Mouse (Mus musculus): Measurements from ENCODE around the gene Tmbim4. TPM values are rescaled to one million over a fixed set of nuclear protein-coding genes. Genes with fewer than 3 reads are reported as not detected.

Gene Tmbim4
- polyA plus RNA-seq, 1 experiment from 2014 or later: 102 TPM

GRCm38 (mm10) chr10:120220776-120221175 lies 19.4 kb downstream of the Tmbim4 start:
- Histone ChIP-seq H3K36me3 (ENCODE audit: control insufficient read depth, insufficient read depth, low read length) (peaks cover 32% of the 10 kb centered on the region), H3K4me3 (ENCODE audit: low read depth, low read length) (no peak overlapping the region), H3K4me1 (ENCODE audit: control insufficient read depth, insufficient read depth, low read length) (no peaks in the 10 kb centered on the region), H3K27me3 (replicated peaks; ENCODE audit: control insufficient read depth, insufficient read depth, low read length) (no peaks in the 10 kb centered on the region), H3K4me2 (ENCODE audit: low read length) (no peak overlapping the region), H3K9me3 (replicated peaks; ENCODE audit: control insufficient read depth, low read length) (no peaks in the 10 kb centered on the region), H3K27ac (ENCODE audit: low read depth, low read length) (no peak overlapping the region), H3K9ac (ENCODE audit: low read length) (no peak overlapping the region)
- 91% methylated on average over 7 of the region's 7 CpGs for WGBS
- no peak for ATAC-seq
- no peak for DNase-seq (ENCODE audit: low spot score)

- DNase-seq (ENCODE audit: low spot score) (peak; percentile 90), ATAC-seq (peak; percentile 97)
- H3K4me1 ChIP-seq (ENCODE audit: control insufficient read depth, insufficient read depth, low read length): 0 out of 2 replicates have a peak, but pooled peaks cover 2% of the 10 kb centered on the region
- H3K4me2 ChIP-seq (ENCODE audit: low read length): peak within 1 kb of the TSS; percentile 73
- H3K4me3 ChIP-seq (ENCODE audit: low read depth, low read length): peak within 1 kb of the TSS; percentile 98
- H3K9me3 ChIP-seq (replicated peaks; ENCODE audit: control insufficient read depth, low read length): no peaks in the 10 kb centered on the region
- peak within 1 kb of the TSS; percentile 84 for H3K9ac ChIP-seq (ENCODE audit: low read length)
- H3K27ac ChIP-seq (ENCODE audit: low read depth, low read length): no peak within 1 kb of the TSS
- under 1% methylated on average over 57 of the region's 57 CpGs for WGBS
- H3K36me3 ChIP-seq (ENCODE audit: control insufficient read depth, insufficient read depth, low read length): peaks cover 31% of the 10 kb centered on the region
- no peaks in the 10 kb centered on the region for H3K27me3 ChIP-seq (replicated peaks; ENCODE audit: control insufficient read depth, insufficient read depth, low read length)
Measured at GRCm38 (mm10) chr10:120226871-120227661, 25.7 kb downstream of the Tmbim4 start, which contains the start of gene Llph. Gene Llph, plus strand, starts transcription at chr10:120227070.

- Histone ChIP-seq H3K9me3 (replicated peaks; ENCODE audit: control insufficient read depth, low read length) (no peaks in the 10 kb centered on the region), H3K36me3 (ENCODE audit: control insufficient read depth, insufficient read depth, low read length) (peaks cover 30% of the 10 kb centered on the region), H3K9ac (ENCODE audit: low read length) (no peak overlapping the region), H3K27me3 (replicated peaks; ENCODE audit: control insufficient read depth, insufficient read depth, low read length) (no peaks in the 10 kb centered on the region), H3K27ac (ENCODE audit: low read depth, low read length) (no peak overlapping the region), H3K4me2 (ENCODE audit: low read length) (no peak overlapping the region), H3K4me3 (ENCODE audit: low read depth, low read length) (no peak overlapping the region), H3K4me1 (ENCODE audit: control insufficient read depth, insufficient read depth, low read length) (0 out of 2 replicates have a peak, but pooled peaks cover 2% of the 10 kb centered on the region)
- WGBS: 33% methylated on average over 5 of the region's 5 CpGs
- ATAC-seq (no peak), DNase-seq (ENCODE audit: low spot score) (peak; percentile 68)
Measured at GRCm38 (mm10) chr10:120231718-120232117, 30.3 kb downstream of the Tmbim4 start.

- Histone ChIP-seq H3K27me3 (replicated peaks; ENCODE audit: control insufficient read depth, insufficient read depth, low read length) (no peaks in the 10 kb centered on the region), H3K4me2 (ENCODE audit: low read length) (no peak overlapping the region), H3K27ac (ENCODE audit: low read depth, low read length) (no peak overlapping the region), H3K9me3 (replicated peaks; ENCODE audit: control insufficient read depth, low read length) (no peaks in the 10 kb centered on the region), H3K36me3 (ENCODE audit: control insufficient read depth, insufficient read depth, low read length) (peaks cover 24% of the 10 kb centered on the region), H3K4me3 (ENCODE audit: low read depth, low read length) (no peak overlapping the region), H3K9ac (ENCODE audit: low read length) (no peak overlapping the region), H3K4me1 (ENCODE audit: control insufficient read depth, insufficient read depth, low read length) (no peaks in the 10 kb centered on the region)
- peak; percentile 83 for DNase-seq (ENCODE audit: low spot score)
- peak; percentile 50; the same call in 1 of the 2 replicates for ATAC-seq
- WGBS: 37% methylated on average over 18 of the region's 18 CpGs
Measured at GRCm38 (mm10) chr10:120233655-120234367, 32.4 kb downstream of the Tmbim4 start.

GRCm38 (mm10) chr10:120236855-120237254 lies 35.5 kb downstream of the Tmbim4 start:
- 0 out of 2 replicates have a peak, but pooled peaks cover 4% of the 10 kb centered on the region for H3K36me3 ChIP-seq (ENCODE audit: control insufficient read depth, insufficient read depth, low read length)
- DNase-seq (ENCODE audit: low spot score) (no peak), ATAC-seq (no peak)
- H3K9ac ChIP-seq (ENCODE audit: low read length): no peak overlapping the region
- H3K4me1 ChIP-seq (ENCODE audit: control insufficient read depth, insufficient read depth, low read length): no peaks in the 10 kb centered on the region
- H3K4me2 ChIP-seq (ENCODE audit: low read length): no peak overlapping the region
- no peak overlapping the region for H3K4me3 ChIP-seq (ENCODE audit: low read depth, low read length)
- H3K9me3 ChIP-seq (replicated peaks; ENCODE audit: control insufficient read depth, low read length): no peaks in the 10 kb centered on the region
- H3K27me3 ChIP-seq (replicated peaks; ENCODE audit: control insufficient read depth, insufficient read depth, low read length): no peaks in the 10 kb centered on the region
- no peak overlapping the region for H3K27ac ChIP-seq (ENCODE audit: low read depth, low read length)
- 87% methylated on average over 9 of the region's 9 CpGs for WGBS

- H3K36me3 ChIP-seq (ENCODE audit: control insufficient read depth, insufficient read depth, low read length): no peaks in the 10 kb centered on the region
- ATAC-seq (no peak), DNase-seq (ENCODE audit: low spot score) (no peak)
- H3K27ac ChIP-seq (ENCODE audit: low read depth, low read length): no peak overlapping the region
- no peaks in the 10 kb centered on the region for H3K27me3 ChIP-seq (replicated peaks; ENCODE audit: control insufficient read depth, insufficient read depth, low read length)
- WGBS: 84% methylated on average over 8 of the region's 8 CpGs
- H3K9ac ChIP-seq (ENCODE audit: low read length): no peak overlapping the region
- no peaks in the 10 kb centered on the region for H3K9me3 ChIP-seq (replicated peaks; ENCODE audit: control insufficient read depth, low read length)
- no peak overlapping the region for H3K4me3 ChIP-seq (ENCODE audit: low read depth, low read length)
- H3K4me1 ChIP-seq (ENCODE audit: control insufficient read depth, insufficient read depth, low read length): no peaks in the 10 kb centered on the region
- H3K4me2 ChIP-seq (ENCODE audit: low read length): no peak overlapping the region
Measured at GRCm38 (mm10) chr10:120238241-120238640, 36.9 kb downstream of the Tmbim4 start.

- no peak for DNase-seq (ENCODE audit: low spot score)
- no peak overlapping the region for H3K27ac ChIP-seq (ENCODE audit: low read depth, low read length)
- no peaks in the 10 kb centered on the region for H3K36me3 ChIP-seq (ENCODE audit: control insufficient read depth, insufficient read depth, low read length)
- no peaks in the 10 kb centered on the region for H3K4me1 ChIP-seq (ENCODE audit: control insufficient read depth, insufficient read depth, low read length)
- 60% methylated on average over 6 of the region's 6 CpGs for WGBS
- no peak overlapping the region for H3K4me3 ChIP-seq (ENCODE audit: low read depth, low read length)
- no peak for ATAC-seq
- H3K9me3 ChIP-seq (replicated peaks; ENCODE audit: control insufficient read depth, low read length): no peaks in the 10 kb centered on the region
- no peaks in the 10 kb centered on the region for H3K27me3 ChIP-seq (replicated peaks; ENCODE audit: control insufficient read depth, insufficient read depth, low read length)
- H3K4me2 ChIP-seq (ENCODE audit: low read length): no peak overlapping the region
- no peak overlapping the region for H3K9ac ChIP-seq (ENCODE audit: low read length)
Measured at GRCm38 (mm10) chr10:120239476-120239875, 38.1 kb downstream of the Tmbim4 start.

- H3K9ac ChIP-seq (ENCODE audit: low read length): no peak overlapping the region
Measured at GRCm38 (mm10) chr10:120242421-120242820, 41.0 kb downstream of the Tmbim4 start.

GRCm38 (mm10) chr10:120245681-120246080 lies 44.3 kb downstream of the Tmbim4 start:
- no peak overlapping the region for H3K4me3 ChIP-seq (ENCODE audit: low read depth, low read length)
- H3K4me2 ChIP-seq (ENCODE audit: low read length): no peak overlapping the region
- 87% methylated on average over 5 of the region's 5 CpGs for WGBS
- no peaks in the 10 kb centered on the region for H3K27me3 ChIP-seq (replicated peaks; ENCODE audit: control insufficient read depth, insufficient read depth, low read length)
- no peaks in the 10 kb centered on the region for H3K36me3 ChIP-seq (ENCODE audit: control insufficient read depth, insufficient read depth, low read length)
- ATAC-seq (no peak), DNase-seq (ENCODE audit: low spot score) (no peak)
- H3K9ac ChIP-seq (ENCODE audit: low read length): no peak overlapping the region
- no peak overlapping the region for H3K27ac ChIP-seq (ENCODE audit: low read depth, low read length)
- no peaks in the 10 kb centered on the region for H3K4me1 ChIP-seq (ENCODE audit: control insufficient read depth, insufficient read depth, low read length)
- H3K9me3 ChIP-seq (replicated peaks; ENCODE audit: control insufficient read depth, low read length): no peaks in the 10 kb centered on the region

More at GRCm38 (mm10) chr10:120242421-120242820, 41.0 kb downstream of the Tmbim4 start:
- Histone ChIP-seq H3K9me3 (replicated peaks; ENCODE audit: control insufficient read depth, low read length) (no peaks in the 10 kb centered on the region), H3K36me3 (ENCODE audit: control insufficient read depth, insufficient read depth, low read length) (no peaks in the 10 kb centered on the region), H3K4me2 (ENCODE audit: low read length) (no peak overlapping the region), H3K4me1 (ENCODE audit: control insufficient read depth, insufficient read depth, low read length) (no peaks in the 10 kb centered on the region), H3K27ac (ENCODE audit: low read depth, low read length) (no peak overlapping the region), H3K4me3 (ENCODE audit: low read depth, low read length) (no peak overlapping the region), H3K27me3 (replicated peaks; ENCODE audit: control insufficient read depth, insufficient read depth, low read length) (no peaks in the 10 kb centered on the region)
- ATAC-seq (no peak), DNase-seq (ENCODE audit: low spot score) (no peak)
- WGBS: 76% methylated on average over 6 of the region's 6 CpGs
